Mouse (Mus musculus): ENCODE measurements around the gene Klk9.

The Klk9 gene

GRCm38 (mm10) chr7:43789295-43789694, 2.4 kb upstream of the Klk9 start:
- no peak for DNase-seq (ENCODE audit: low read depth, low spot score)

DNA sequence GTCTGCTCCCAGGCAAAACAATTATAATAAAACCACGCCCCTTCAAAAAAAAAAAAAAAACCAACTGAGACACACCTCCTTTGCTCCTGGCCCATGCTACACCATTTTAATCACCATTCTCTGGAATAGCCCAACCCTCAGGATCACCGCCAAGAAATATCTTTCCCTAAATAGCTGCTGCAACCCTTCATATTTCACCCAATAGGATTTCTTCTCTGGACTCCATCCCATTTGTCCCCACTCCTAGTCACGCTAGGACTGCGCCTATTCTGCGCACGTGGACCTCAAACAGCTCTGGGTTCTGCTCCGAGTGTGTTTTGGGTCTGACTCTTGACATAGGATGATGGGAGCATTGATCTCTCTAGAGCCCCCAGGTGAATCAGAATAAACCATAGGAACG, 4.7 kb downstream of the Klk9 start:
- no peak for DNase-seq (ENCODE audit: low read depth, low spot score)

DNA sequence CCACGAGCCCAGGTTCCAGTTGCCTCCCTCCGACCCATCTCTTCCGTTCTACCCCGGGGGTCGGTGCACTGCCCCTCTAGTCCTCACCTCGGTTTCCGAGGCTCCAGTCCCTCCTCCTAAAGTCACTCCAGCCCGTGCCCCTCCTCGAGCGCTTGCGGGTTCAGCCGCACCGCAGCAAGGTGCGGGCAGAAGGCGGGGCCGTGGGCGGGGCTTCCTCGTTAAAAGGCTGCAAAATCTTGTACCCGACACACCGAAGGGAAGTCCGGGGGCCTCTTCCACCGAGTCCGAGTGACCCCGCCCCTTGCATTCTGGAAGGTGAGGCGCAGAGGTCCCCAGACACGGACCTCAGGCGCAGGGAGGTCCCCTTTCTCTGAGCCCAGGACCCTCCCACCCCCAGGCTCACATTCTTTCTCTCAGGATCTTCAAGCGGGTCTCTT, 5.7 kb downstream of the Klk9 start, which contains the start of gene Klk8:
Gene Klk8, plus strand, starts transcription at position 245 of the 437 bp plus-strand sequence.
- DNase-seq (ENCODE audit: low read depth, low spot score), result no peak

DNA sequence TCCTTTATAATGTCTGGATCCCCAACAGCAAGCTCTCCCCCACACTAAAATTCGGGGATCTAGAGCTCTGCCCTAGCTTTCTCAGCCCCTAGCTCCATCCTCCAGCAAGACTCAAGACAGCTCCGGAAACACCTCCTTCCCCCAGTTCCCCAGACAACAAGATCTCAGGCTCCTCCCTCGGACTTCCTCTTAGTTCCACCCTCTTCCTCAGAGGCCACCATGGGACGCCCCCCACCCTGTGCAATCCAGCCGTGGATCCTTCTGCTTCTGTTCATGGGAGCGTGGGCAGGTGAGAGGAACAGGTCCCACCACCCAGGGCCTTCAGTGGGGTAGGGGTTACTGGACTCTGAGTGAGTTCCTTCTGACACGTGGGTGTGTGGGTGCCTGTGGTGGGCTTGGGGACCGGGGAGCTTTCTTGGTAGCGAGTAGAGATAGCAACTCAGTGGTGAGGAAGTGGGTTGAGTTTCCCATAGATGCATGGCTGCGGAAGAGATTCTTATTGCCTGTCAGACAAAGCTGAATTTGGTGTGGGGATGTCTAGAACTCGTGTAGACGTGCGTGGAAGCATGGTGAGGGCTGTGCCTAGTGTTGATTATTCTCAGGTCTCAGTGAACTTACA, 6.3 kb downstream of the Klk9 start:
- no peak for DNase-seq (ENCODE audit: low read depth, low spot score)

DNA sequence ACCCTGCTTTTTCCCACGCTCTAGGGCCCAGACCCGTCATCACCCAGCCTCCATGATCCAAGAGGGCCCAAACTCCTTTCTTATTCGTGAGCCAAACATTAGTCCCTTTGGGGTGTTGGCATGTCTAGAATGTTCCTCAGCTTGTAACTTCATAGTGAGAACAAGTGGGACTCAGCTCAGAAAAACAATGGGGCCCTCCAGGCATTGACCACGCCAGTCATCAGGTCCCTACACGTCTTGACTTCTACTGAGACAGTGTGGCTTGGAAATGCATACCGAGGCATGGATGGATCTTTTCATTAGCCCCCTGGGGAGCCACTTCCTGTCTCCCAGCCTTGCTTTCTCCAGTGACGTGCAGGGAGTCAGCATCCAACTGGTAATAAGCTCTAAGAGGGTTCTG, 8.2 kb downstream of the Klk9 start:
- no peak for DNase-seq (ENCODE audit: low read depth, low spot score)

DNA sequence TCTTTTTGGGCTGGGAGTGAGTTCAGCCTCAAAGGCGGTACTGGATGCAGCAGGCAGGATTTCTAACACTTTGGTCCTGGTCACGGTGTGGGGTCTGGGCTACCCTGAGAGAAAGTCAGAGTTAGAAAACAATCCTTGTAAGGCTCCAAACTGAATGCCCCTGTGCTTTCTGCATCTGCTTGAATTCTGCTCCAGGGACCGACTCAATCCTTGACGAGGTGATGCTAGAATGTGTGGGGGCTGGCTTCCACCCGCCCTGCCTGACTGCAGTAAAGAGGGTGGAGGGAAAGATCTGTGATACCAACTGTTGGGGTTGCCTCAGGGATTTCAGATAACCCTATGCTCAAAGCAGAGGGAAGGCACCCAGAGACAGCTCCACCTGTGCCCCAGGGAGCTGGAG, 19.3 kb downstream of the Klk9 start, which contains the start of gene Klk7:
Gene Klk7, plus strand, starts transcription at position 301 of the 400 bp plus-strand sequence.
- DNase-seq (ENCODE audit: low read depth, low spot score), result no peak

GRCm38 (mm10) chr7:43815211-43815610, 23.5 kb downstream of the Klk9 start:
- no peak for DNase-seq (ENCODE audit: low read depth, low spot score)

- DNase-seq (ENCODE audit: low read depth, low spot score), result no peak
These were observed 25.1 kb downstream of the Klk9 start for GRCm38 (mm10) chr7:43816746-43817145.

DNA sequence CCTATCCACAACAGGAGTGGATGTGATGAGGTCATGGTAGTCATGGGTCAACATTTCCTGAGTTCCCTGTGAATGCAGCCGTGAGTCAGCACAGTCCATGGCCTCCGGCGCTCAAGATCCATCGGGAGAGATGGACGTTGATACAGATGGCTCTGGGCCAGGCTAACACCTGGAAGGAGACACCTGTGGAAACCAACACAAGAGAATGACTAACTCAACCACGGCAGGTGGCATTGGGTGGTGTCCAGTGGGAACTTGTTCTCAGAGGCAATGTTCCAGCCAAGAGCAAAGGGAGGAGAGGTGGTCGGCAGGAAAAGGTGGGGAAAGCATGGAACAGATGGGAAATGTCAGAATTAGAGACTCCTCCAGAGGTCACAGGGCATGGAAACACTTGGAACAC, 29.9 kb downstream of the Klk9 start:
- no peak for DNase-seq (ENCODE audit: low read depth, low spot score)

- DNase-seq (ENCODE audit: low read depth, low spot score), result no peak
These were observed 32.5 kb downstream of the Klk9 start, which contains the start of gene Klk6 for GRCm38 (mm10) chr7:43824199-43824598. Gene Klk6, plus strand, starts transcription at chr7:43824499.

GRCm38 (mm10) chr7:43826056-43826455, 34.4 kb downstream of the Klk9 start:
- no peak for DNase-seq (ENCODE audit: low read depth, low spot score)

- no peak for DNase-seq (ENCODE audit: low read depth, low spot score)
These were observed 36.0 kb downstream of the Klk9 start for GRCm38 (mm10) chr7:43827706-43828105.

GRCm38 (mm10) chr7:43829006-43829405, 37.3 kb downstream of the Klk9 start:
- DNase-seq (ENCODE audit: low read depth, low spot score), result no peak

DNA sequence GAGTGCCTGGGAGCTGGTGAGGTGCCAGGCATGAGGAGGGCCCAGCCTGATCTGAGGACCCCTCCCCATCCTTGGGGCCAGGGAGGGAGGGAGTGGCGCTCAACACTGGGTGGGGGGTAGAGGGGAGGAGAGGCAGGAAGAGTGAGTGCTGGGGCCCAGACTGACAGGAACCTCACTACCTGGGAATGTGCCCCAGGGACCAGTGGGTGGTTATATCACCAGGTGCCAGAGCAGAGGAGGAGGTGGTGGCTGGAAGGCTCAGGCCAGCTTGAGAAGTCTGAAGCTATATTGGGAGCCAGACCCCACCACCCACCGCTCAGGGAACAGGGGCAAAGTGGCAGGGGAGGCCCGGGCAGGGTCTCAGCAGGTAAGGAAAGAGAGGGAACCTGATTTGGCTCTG, 50.0 kb downstream of the Klk9 start, which contains the start of gene Klk5:
Gene Klk5, plus strand, starts transcription at position 271 of the 400 bp plus-strand sequence.
- no peak for DNase-seq (ENCODE audit: low read depth, low spot score)

DNA sequence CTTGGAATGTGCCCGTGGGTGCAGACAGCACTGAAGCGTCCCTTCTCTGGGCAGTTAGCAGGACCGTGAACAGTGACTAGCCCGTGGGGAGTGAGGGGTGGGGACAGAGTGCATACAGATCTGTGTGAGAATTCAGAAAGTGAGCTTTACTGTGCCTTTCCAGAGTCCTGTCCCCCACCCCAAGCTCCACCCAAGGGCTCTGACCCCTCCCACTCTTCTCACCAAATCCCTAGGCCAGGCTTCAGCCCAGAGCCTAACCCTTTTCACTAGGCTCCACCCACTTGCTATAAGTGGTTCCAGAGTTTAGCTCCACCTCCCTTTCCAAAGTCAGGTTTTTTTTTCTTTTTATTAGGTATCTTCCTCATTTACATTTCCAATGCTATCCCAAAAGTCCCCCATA, 52.1 kb downstream of the Klk9 start:
- DNase-seq (ENCODE audit: low read depth, low spot score), result no peak
